Mouse (Mus musculus) limb, embryonic 14.5 days (tissue): Measurements from ENCODE around the gene A730015C16Rik. TPM values are rescaled to one million over a fixed set of nuclear protein-coding genes. Genes with fewer than 3 reads are reported as not detected.
A peak's percentile ranks its signal among the peaks of the same experiment; 100 is the strongest.

Experiments used
- ATAC-seq: fragments of 200-750 bp; cut with Nextera tagmentation; 2 replicates; pipeline ENCODE4 v1.8.0; 2017; ENCODE audit warnings: low read depth, moderate number of reproducible peaks, moderate TSS enrichment; ENCODE audit not compliant: low FRiP score
- DNase-seq: peaks from one replicate; pipeline ENCODE4 v3.0.0-alpha.2; 2015; ENCODE audit warnings: low spot score
- H3K27ac ChIP-seq: fragments of 300-500 bp; sonication (generic); replicated peaks from 2 replicates; pipeline ENCODE4 v1.5.1; 2014; ENCODE audit warnings: low read depth, mild to moderate bottlenecking, low read length, moderate library complexity, mixed read lengths
- H3K27me3 ChIP-seq: fragments of 300-500 bp; sonication (generic); 2 replicates; pipeline ENCODE4 v1.6.1; 2014; ENCODE audit warnings: low read length, mixed read lengths; ENCODE audit not compliant: control insufficient read depth, insufficient read depth
- H3K36me3 ChIP-seq: fragments of 300-500 bp; sonication (generic); 2 replicates; pipeline ENCODE4 v1.6.1; 2014; ENCODE audit warnings: mild to moderate bottlenecking, low read length, moderate library complexity, mixed read lengths; ENCODE audit not compliant: control insufficient read depth, insufficient read depth
- H3K4me1 ChIP-seq: fragments of 300-500 bp; sonication (generic); 2 replicates; pipeline ENCODE4 v1.6.1; 2014; ENCODE audit warnings: antibody characterized with exemption, low read length, mixed read lengths; ENCODE audit not compliant: control insufficient read depth, insufficient read depth
- H3K4me2 ChIP-seq: fragments of 300-500 bp; sonication (generic); replicated peaks from 2 replicates; pipeline ENCODE4 v1.6.1; 2014; ENCODE audit warnings: low read depth, mild to moderate bottlenecking, low read length, moderate library complexity; ENCODE audit not compliant: severe bottlenecking
- H3K4me3 ChIP-seq: fragments of 300-500 bp; sonication (generic); replicated peaks from 2 replicates; pipeline ENCODE4 v1.5.1; 2014; ENCODE audit warnings: low read length
- H3K9ac ChIP-seq: fragments of 300-500 bp; sonication (generic); 2 replicates; pipeline ENCODE4 v1.6.1; 2014; ENCODE audit warnings: mild to moderate bottlenecking, low read depth, low read length, moderate library complexity; ENCODE audit not compliant: severe bottlenecking
- H3K9me3 ChIP-seq: fragments of 300-500 bp; sonication (generic); 2 replicates; pipeline ENCODE4 v1.6.1; 2016; ENCODE audit warnings: low read length; ENCODE audit not compliant: control insufficient read depth
- POLR2A ChIP-seq: fragments of 200-500 bp; IDR thresholded peaks from 2 replicates; pipeline ENCODE4 v1.8.0; 2012; ENCODE audit warnings: inconsistent platforms, mild to moderate bottlenecking, moderate library complexity, borderline replicate concordance; ENCODE audit not compliant: insufficient read depth, insufficient read length; ENCODE audit errors: extremely low read depth
- WGBS: fragments of 180-500 bp; shearing (Covaris S2); extraction: QIAGEN DNeasy Blood & Tissue Kit; methylation state at CpG from one replicate; pipeline ENCODE4 v1.1.7; 2014; 5-methylcytosine and 5-hydroxymethylcytosine counted together
- polyA plus RNA-seq, 2 experiments: library from polyadenylated mRNA; depleted of rRNA in 1 of 2; stranded (reverse) in 1 of 2; unstranded in 1 of 2; fragments of >200 nt; fragmentation: Nextera tagmentation in 1 of 2; extraction: Ambion mirVana in 1 of 2; gene quantifications; 2 replicates each; pipeline versions ENCODE4 v1.2.1 to v1.2.3; 2012 to 2014

A730015C16Rik gene
- polyA plus RNA-seq, 2 experiments = 0.08 to 1.6 TPM

DNA sequence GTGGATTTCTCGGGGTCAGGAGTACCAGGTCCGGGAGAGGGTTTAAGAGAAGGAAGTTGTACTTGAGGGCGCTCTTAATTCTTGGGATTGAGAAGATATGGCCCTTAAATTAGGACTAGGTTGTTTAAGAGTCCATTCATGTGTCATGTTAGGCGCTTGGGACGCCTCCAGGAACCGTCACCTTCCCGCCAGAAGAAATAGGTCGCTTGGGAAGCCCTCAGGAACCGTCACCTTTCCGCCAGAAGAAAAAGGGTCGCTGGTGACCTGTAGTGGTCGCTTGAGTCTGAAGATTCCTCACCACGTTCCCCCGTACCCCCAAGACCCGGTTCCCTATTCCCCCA lies 13.5 kb downstream of the A730015C16Rik start:
- no peaks in the 10 kb centered on the region for H3K27me3 ChIP-seq
- DNase-seq = no peak
- H3K9me3 ChIP-seq = no peaks in the 10 kb centered on the region
- peaks cover 4% of the 10 kb centered on the region; the same call in 1 of the 2 replicates for H3K36me3 ChIP-seq
- peaks cover 12% of the 10 kb centered on the region for H3K4me1 ChIP-seq
- no peak for ATAC-seq
- H3K27ac ChIP-seq = peak overlapping the region; percentile 97
- no peak for TF ChIP-seq POLR2A
- peak overlapping the region; percentile 99 for H3K9ac ChIP-seq
- under 1% methylated on average over 15 of the region's 15 CpGs for WGBS
- H3K4me2 ChIP-seq = peak overlapping the region; percentile 81
- peak overlapping the region; percentile 97 for H3K4me3 ChIP-seq

DNA sequence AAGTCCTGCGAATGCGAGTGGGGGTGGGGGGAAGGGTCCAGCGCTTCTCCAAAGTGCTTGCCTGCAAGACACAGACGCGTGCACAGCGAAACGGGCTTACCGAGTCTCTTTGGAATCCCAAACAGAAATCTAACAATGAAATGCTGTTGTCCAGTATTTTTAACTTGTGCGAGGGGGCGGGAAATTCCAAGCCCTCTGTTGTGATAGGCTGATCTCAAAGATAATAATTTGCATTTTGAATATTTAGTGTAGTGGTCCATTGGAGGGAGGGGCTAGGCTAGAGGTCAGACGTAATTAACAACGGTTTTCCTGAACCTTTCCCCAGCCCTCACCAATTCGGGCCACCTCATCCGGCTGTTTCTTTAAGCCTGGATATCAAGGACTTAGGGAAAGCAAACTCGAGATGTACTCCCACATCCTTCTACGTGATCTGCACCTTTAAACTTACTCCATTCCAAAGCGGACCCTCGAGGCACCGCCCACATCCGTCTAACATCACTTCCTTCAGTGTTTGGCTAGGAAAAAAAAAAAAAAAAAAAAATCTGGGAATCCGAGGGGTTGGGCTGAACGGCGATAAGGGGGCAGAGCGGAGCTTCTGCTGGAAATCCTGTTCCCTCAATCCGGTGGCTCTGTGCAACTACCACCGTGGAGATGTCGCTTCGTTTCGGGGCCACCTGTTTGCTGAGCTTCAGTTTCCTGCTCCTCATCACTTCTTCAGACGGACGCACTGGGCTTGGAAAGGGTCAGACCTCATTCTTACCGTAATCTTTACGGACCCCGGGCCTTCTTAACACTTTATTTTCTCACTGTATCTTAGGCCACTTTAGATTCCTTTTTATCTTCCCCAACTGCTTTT lies 14.1 kb downstream of the A730015C16Rik start, which contains the start of gene Txndc12:
TSS of gene Txndc12 (plus strand) at position 487 of the 856 bp plus-strand sequence.
- peak; percentile 73; the same call in 1 of the 2 replicates for TF ChIP-seq POLR2A
- H3K9me3 ChIP-seq = no peaks in the 10 kb centered on the region
- H3K9ac ChIP-seq = peak within 1 kb of the TSS; percentile 99
- H3K27ac ChIP-seq = peak within 1 kb of the TSS; percentile 97
- peaks cover 12% of the 10 kb centered on the region for H3K4me1 ChIP-seq
- under 1% methylated on average over 34 of the region's 34 CpGs for WGBS
- DNase-seq (peak; percentile 91), ATAC-seq (peak; percentile 83)
- peaks cover 10% of the 10 kb centered on the region; the same call in 1 of the 2 replicates for H3K36me3 ChIP-seq
- H3K4me3 ChIP-seq = peak within 1 kb of the TSS; percentile 97
- H3K4me2 ChIP-seq = peak within 1 kb of the TSS; percentile 81
- H3K27me3 ChIP-seq = no peaks in the 10 kb centered on the region

DNA sequence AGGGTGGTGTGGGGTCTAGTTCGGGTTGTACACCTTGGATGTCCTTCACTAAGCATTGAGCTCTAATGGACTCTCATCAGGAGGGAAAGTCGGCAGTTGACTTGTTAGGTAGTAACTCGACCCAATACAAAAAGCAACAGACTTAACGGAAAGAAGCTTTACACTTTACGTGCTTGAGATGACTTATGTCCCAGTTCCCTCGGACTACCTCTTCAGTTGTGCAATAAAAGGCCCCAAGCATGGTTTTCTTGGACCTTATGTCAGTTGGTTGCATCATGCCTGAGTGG lies 14.6 kb downstream of the A730015C16Rik start:
- Histone ChIP-seq H3K4me2 (peak overlapping the region; percentile 81), H3K36me3 (peaks cover 16% of the 10 kb centered on the region), H3K4me1 (peaks cover 12% of the 10 kb centered on the region), H3K9me3 (no peaks in the 10 kb centered on the region), H3K4me3 (peak overlapping the region; percentile 97), H3K9ac (peak overlapping the region; percentile 99), H3K27ac (peak overlapping the region; percentile 97), H3K27me3 (no peaks in the 10 kb centered on the region)
- under 1% methylated on average over 6 of the region's 6 CpGs for WGBS
- no peak; the same call in 1 of the 2 replicates for TF ChIP-seq POLR2A
- ATAC-seq = no peak
- DNase-seq = no peak

DNA sequence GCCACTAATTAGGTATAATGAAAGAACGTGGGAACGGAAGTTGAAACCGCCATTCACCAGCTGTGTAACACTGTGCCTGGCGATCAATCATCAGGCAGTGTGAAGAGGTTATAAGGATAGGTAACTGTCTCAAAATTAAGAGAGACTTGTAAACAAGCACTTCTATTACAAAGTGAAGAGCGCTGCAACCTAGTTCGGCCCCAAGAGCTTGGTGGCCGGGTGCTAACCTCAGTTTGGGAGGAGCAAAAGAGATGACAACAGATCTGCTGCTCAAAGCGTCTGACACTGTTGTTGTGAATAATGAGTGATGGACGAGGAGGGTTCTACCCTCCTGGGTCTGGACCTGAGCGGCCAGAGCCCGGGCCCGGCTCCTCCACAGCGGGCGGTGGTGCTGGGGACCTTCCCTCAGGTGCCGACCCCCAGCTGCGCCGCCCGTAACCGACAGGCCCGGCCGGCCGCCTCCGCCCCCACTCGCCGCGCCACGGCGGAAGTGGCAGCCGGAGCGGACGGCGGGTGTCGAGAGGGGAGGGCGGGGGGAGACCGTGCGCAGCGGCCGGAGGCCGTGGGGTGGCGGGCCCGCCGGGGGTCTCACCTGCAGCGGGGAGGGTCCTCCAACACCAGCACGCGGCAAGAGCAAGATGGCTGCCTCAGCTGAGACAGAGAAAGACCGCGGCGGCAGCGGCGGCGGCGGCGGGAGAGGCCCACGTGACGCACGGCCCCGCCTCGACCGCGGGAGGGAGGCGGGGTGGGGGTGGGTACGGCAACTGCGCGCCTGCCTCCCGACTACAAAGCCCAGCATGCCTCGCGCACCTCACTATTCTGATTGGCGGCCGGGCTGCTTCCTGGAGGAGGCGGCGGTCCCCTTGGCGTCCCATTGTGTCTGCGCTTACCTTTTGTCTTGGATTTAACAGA lies 15.2 kb downstream of the A730015C16Rik start, which contains the start of gene Btf3l4:
TSS of gene Btf3l4 (minus strand) at position 699 of the 912 bp plus-strand sequence.
- peaks cover 12% of the 10 kb centered on the region for H3K4me1 ChIP-seq
- WGBS = under 1% methylated on average over 26 of the region's 73 CpGs
- H3K36me3 ChIP-seq = peaks cover 22% of the 10 kb centered on the region
- peak within 1 kb of the TSS; percentile 97 for H3K4me3 ChIP-seq
- H3K27ac ChIP-seq = peak within 1 kb of the TSS; percentile 97
- no peaks in the 10 kb centered on the region for H3K9me3 ChIP-seq
- H3K4me2 ChIP-seq = peak within 1 kb of the TSS; percentile 81
- TF ChIP-seq POLR2A = 0 out of 2 replicates have a peak, but pooled peaks have one; percentile 51
- DNase-seq = peak; percentile 97
- H3K27me3 ChIP-seq = no peaks in the 10 kb centered on the region
- peak within 1 kb of the TSS; percentile 99 for H3K9ac ChIP-seq
- peak; percentile 92 for ATAC-seq

DNA sequence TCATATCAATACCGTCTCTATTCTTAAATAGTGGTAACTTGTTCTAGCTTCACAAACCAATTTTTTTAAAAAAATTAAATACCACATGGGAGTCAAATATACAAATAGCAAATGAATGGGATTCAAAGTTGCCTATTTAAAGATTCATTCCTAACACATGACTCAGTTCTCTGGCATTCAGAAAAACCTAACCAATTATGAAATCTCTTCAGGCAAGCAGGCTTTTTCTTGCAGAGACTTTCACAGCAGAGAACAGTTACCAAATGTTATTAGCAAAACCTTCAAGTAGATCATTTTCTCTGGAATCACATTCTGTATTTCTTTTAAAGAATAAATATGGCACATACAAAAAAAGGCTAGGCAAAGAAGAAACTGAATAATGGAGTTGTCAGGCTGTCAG lies 17.7 kb downstream of the A730015C16Rik start:
- WGBS = 84% methylated on average over 1 of the region's 1 CpGs
- H3K27ac ChIP-seq = no peak overlapping the region
- no peaks in the 10 kb centered on the region for H3K27me3 ChIP-seq
- H3K4me2 ChIP-seq = no peak overlapping the region
- peaks cover 43% of the 10 kb centered on the region for H3K36me3 ChIP-seq
- peak overlapping the region; percentile 25; the same call in 1 of the 2 replicates for H3K9ac ChIP-seq
- DNase-seq (no peak), ATAC-seq (no peak)
- H3K4me3 ChIP-seq = no peak overlapping the region
- H3K4me1 ChIP-seq = peaks cover 9% of the 10 kb centered on the region
- no peak for TF ChIP-seq POLR2A
- no peaks in the 10 kb centered on the region for H3K9me3 ChIP-seq
